ENCODE assay signal across 8 mouse cellular contexts in genomic region chr1:86371997-86372396, GRCm38 (mm10). TPM values are rescaled to one million over a fixed set of nuclear protein-coding genes. Genes with fewer than 3 reads are reported as not detected.
A peak's percentile ranks its signal among the peaks of the same experiment; 100 is the strongest.
DNase-seq lines count a peak whose midpoint lies in the region; ATAC-seq and TF ChIP-seq lines count a peak whose summit lies in the region.

No protein-coding gene starts in this region.

- intact Hi-C loops in gastrocnemius, postnatal 14 days (cut with DNase I; ENCODE audit: low total_unique reads), result no loop called here

- no peak for TF ChIP-seq POLR2A in cerebellum, adult 2 months (IDR thresholded peaks at IDR 0.05; ENCODE audit: borderline replicate concordance, insufficient read depth, low read length)

- TF ChIP-seq CTCF in cerebellum, adult 2 months (IDR thresholded peaks at IDR 0.05; ENCODE audit: borderline replicate concordance, insufficient read depth, low read depth, low read length), result peak; percentile 34; the same call in 1 of the 2 replicates

- H3K9ac ChIP-seq in stomach, embryonic 16.5 days (ENCODE audit: low read length), result no peak overlapping the region

- WGBS in cerebellum, adult 2 months, result 37% methylated on average over 10 of the region's 10 CpGs
- WGBS in stomach, embryonic 16.5 days, result 45% methylated on average over 10 of the region's 10 CpGs

- no peak overlapping the region for H3K4me3 ChIP-seq in cerebellum, adult 2 months (replicated peaks; ENCODE audit: insufficient read depth, low read depth, low read length)
- no peak overlapping the region for H3K4me3 ChIP-seq in stomach, embryonic 16.5 days (replicated peaks; ENCODE audit: low read length)

- no peaks in the 10 kb centered on the region for H3K9me3 ChIP-seq in stomach, embryonic 16.5 days (replicated peaks; ENCODE audit: control insufficient read depth, low read length)

- H3K27ac ChIP-seq in cerebellum, adult 2 months (ENCODE audit: insufficient read depth, low read length), result no peak overlapping the region
- no peak overlapping the region for H3K27ac ChIP-seq in stomach, embryonic 16.5 days (ENCODE audit: low read length)

- no peak for DNase-seq in cerebellum, adult 2 months
- no peak for DNase-seq in cerebellum, adult 9-11 months
- peak; percentile 74 for DNase-seq in 3T3-L1 (ENCODE audit: low read depth, low spot score)
- DNase-seq in adrenal gland, postnatal 10 days, result peak; percentile 79
- DNase-seq in gastrocnemius, postnatal 14 days, result peak; percentile 61
- DNase-seq in kidney, postnatal 10 days, result peak; percentile 77

- no peaks in the 10 kb centered on the region for H3K4me1 ChIP-seq in cerebellum, adult 2 months (ENCODE audit: control insufficient read depth, insufficient read depth, low read length)
- H3K4me1 ChIP-seq in stomach, embryonic 16.5 days (ENCODE audit: control insufficient read depth, insufficient read depth, low read length), result no peaks in the 10 kb centered on the region

- no peak overlapping the region for H3K4me2 ChIP-seq in stomach, embryonic 16.5 days (ENCODE audit: low read depth, low read length)

- H3K36me3 ChIP-seq in stomach, embryonic 16.5 days (ENCODE audit: control insufficient read depth, insufficient read depth, low read length), result no peaks in the 10 kb centered on the region

- H3K27me3 ChIP-seq in cerebellum, adult 2 months (ENCODE audit: control insufficient read depth, insufficient read depth, low read length), result no peaks in the 10 kb centered on the region
- H3K27me3 ChIP-seq in stomach, embryonic 16.5 days (ENCODE audit: control insufficient read depth, insufficient read depth, low read length), result no peaks in the 10 kb centered on the region

- peak; percentile 93 for ATAC-seq in megakaryocyte-erythroid progenitor cell, adult 5-6 weeks (replicated peaks; ENCODE audit: low FRiP score, low TSS enrichment, poor library complexity, severe bottlenecking)
- ATAC-seq in stomach, embryonic 16.5 days (ENCODE audit: insufficient read depth, low FRiP score), result peak; percentile 50; the same call in 1 of the 2 replicates

RNA-seq across cellular contexts. Expression of gene Ncl, which starts 12.8 kb away (rescaled TPM):
- 105 and 134 TPM in 2 replicates for polyA plus RNA-seq in cerebellum, adult 2 months (2012; rRNA removed)
- 100 to 1,000 TPM; 242 to 251 TPM for total RNA-seq in adrenal gland, postnatal 10 days (2021)
- total RNA-seq in gastrocnemius, postnatal 14 days (2021), result 100 to 1,000 TPM; 107 to 120 TPM
- total RNA-seq in megakaryocyte-erythroid progenitor cell, adult 5-6 weeks (2014; fragmentation: Nextera tagmentation), result 973 and 1,006 TPM in 2 replicates
- total RNA-seq in megakaryocyte-erythroid progenitor cell, adult 5-6 weeks (2017), result 1,472 and 1,577 TPM in 2 replicates
- 346 and 382 TPM in 2 replicates for polyA plus RNA-seq in stomach, embryonic 16.5 days (2015; fragmentation: Nextera tagmentation; extraction: Ambion mirVana)

RNA-seq across cellular contexts. Expression of gene Nmur1, which starts 54.0 kb away (rescaled TPM):
- 1.6 and 1.8 TPM in 2 replicates for polyA plus RNA-seq in cerebellum, adult 2 months (2012; rRNA removed)
- not detected for total RNA-seq in adrenal gland, postnatal 10 days (2021)
- total RNA-seq in gastrocnemius, postnatal 14 days (2021), result not detected
- total RNA-seq in megakaryocyte-erythroid progenitor cell, adult 5-6 weeks (2014; fragmentation: Nextera tagmentation), result not detected in 2 replicates
- not detected in 2 replicates for total RNA-seq in megakaryocyte-erythroid progenitor cell, adult 5-6 weeks (2017)
- not detected in 2 replicates for polyA plus RNA-seq in stomach, embryonic 16.5 days (2015; fragmentation: Nextera tagmentation; extraction: Ambion mirVana)

RNA-seq across cellular contexts. Expression of gene Tex44, which starts 54.1 kb away (rescaled TPM):
- not detected in 2 replicates for polyA plus RNA-seq in cerebellum, adult 2 months (2012; rRNA removed)
- total RNA-seq in adrenal gland, postnatal 10 days (2021), result not detected
- total RNA-seq in gastrocnemius, postnatal 14 days (2021), result not detected
- total RNA-seq in megakaryocyte-erythroid progenitor cell, adult 5-6 weeks (2014; fragmentation: Nextera tagmentation), result not detected in 2 replicates
- total RNA-seq in megakaryocyte-erythroid progenitor cell, adult 5-6 weeks (2017), result not detected in 2 replicates
- polyA plus RNA-seq in stomach, embryonic 16.5 days (2015; fragmentation: Nextera tagmentation; extraction: Ambion mirVana), result not detected in 2 replicates

Comparison
In these comparisons a context has a peak if more than half of its experiments do, and no peak if none do; other contexts are left out.
1. DNase-seq: peak in 3T3-L1 (single experiment), adrenal gland, postnatal 10 days (single experiment), gastrocnemius, postnatal 14 days (single experiment) and kidney, postnatal 10 days (single experiment); none in cerebellum, adult 2 months (0 of 2) and cerebellum, adult 9-11 months (single experiment).